ENCODE assay signal across 8 mouse cellular contexts in the genomic region with DNA sequence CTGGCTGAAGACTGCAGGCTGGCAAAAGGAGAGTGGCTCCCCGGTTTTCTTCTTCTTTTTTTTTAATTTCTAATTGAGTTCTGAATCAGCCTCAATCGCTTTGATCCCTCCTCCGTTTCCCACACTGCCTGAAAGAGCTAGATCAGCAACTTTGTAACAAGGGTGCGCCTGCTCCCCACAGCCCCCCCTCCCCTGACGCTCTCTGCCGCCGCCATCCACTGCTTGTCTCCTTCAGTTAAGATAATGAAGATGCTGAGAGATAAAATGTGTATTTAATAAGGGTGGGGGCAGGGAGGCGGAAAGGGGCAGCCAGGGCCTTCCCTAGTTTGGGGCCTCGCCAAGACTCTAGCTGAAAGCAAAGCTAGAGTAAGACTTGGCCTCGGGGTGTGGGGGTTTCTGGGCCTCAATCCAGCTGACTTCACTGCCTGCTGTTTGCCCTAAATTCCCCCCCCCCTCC. TPM values are rescaled to one million over a fixed set of nuclear protein-coding genes. Genes with fewer than 3 reads are reported as not detected.
DNase-seq lines count a peak whose midpoint lies in the region; ATAC-seq lines count a peak whose summit lies in the region.

No protein-coding gene starts in this region.

- no peaks in the 10 kb centered on the region for H3K36me3 ChIP-seq in forebrain, embryonic 11.5 days (ENCODE audit: control insufficient read depth, insufficient read depth, low read length)
- no peaks in the 10 kb centered on the region for H3K36me3 ChIP-seq in intestine, embryonic 16.5 days (ENCODE audit: control insufficient read depth, insufficient read depth, low read length)
- H3K36me3 ChIP-seq in midbrain, embryonic 10.5 days: peaks cover 35% of the 10 kb centered on the region

- peaks cover 39% of the 10 kb centered on the region for H3K4me1 ChIP-seq in forebrain, embryonic 11.5 days (replicated peaks; ENCODE audit: control insufficient read depth, insufficient read depth, low read length)
- H3K4me1 ChIP-seq in intestine, embryonic 16.5 days (ENCODE audit: control insufficient read depth, insufficient read depth, low read length): peaks cover 67% of the 10 kb centered on the region
- H3K4me1 ChIP-seq in midbrain, embryonic 10.5 days: peaks cover 67% of the 10 kb centered on the region

- no peaks in the 10 kb centered on the region for H3K27me3 ChIP-seq in forebrain, embryonic 11.5 days (ENCODE audit: control insufficient read depth, insufficient read depth, low read length)
- no peaks in the 10 kb centered on the region for H3K27me3 ChIP-seq in intestine, embryonic 16.5 days (replicated peaks; ENCODE audit: control insufficient read depth, insufficient read depth, low read length)
- peaks cover 24% of the 10 kb centered on the region for H3K27me3 ChIP-seq in midbrain, embryonic 10.5 days (ENCODE audit: low read depth, poor library complexity, severe bottlenecking)

- peak; percentile 51 for ATAC-seq in CD4-positive, CD25-positive, alpha-beta regulatory T cell, adult 4 months
- ATAC-seq in forebrain, embryonic 11.5 days (replicated peaks; ENCODE audit: low FRiP score): 0 out of 2 replicates have a peak, but pooled peaks have one; percentile 7
- peak; percentile 6; the same call in 1 of the 2 replicates for ATAC-seq in intestine, embryonic 16.5 days
- no peak; the same call in 1 of the 2 replicates for ATAC-seq in megakaryocyte progenitor cell, adult 5-6 weeks (replicated peaks; ENCODE audit: poor library complexity)

- 6% methylated on average over 10 of the region's 10 CpGs for WGBS in forebrain, embryonic 11.5 days
- 9% methylated on average over 10 of the region's 10 CpGs for WGBS in intestine, embryonic 16.5 days
- 7% methylated on average over 10 of the region's 10 CpGs for WGBS in midbrain, embryonic 10.5 days

- H3K9me3 ChIP-seq in forebrain, embryonic 11.5 days (ENCODE audit: control insufficient read depth, low read length): no peaks in the 10 kb centered on the region
- H3K9me3 ChIP-seq in intestine, embryonic 16.5 days (ENCODE audit: control insufficient read depth, low read length): no peaks in the 10 kb centered on the region
- no peaks in the 10 kb centered on the region for H3K9me3 ChIP-seq in midbrain, embryonic 10.5 days (replicated peaks)

- peak overlapping the region; percentile 39 for H3K9ac ChIP-seq in forebrain, embryonic 11.5 days (ENCODE audit: low read length)
- peak overlapping the region; percentile 43; the same call in 1 of the 2 replicates for H3K9ac ChIP-seq in intestine, embryonic 16.5 days (ENCODE audit: low read depth, low read length)

- no peak overlapping the region for H3K4me3 ChIP-seq in forebrain, embryonic 11.5 days (ENCODE audit: low read depth, low read length)
- H3K4me3 ChIP-seq in intestine, embryonic 16.5 days (ENCODE audit: low read length): no peak overlapping the region
- H3K4me3 ChIP-seq in midbrain, embryonic 10.5 days: peak overlapping the region; percentile 38

- H3K27ac ChIP-seq in forebrain, embryonic 11.5 days (ENCODE audit: low read depth, low read length): peak overlapping the region; percentile 57
- H3K27ac ChIP-seq in intestine, embryonic 16.5 days (ENCODE audit: low read length): peak overlapping the region; percentile 89
- H3K27ac ChIP-seq in midbrain, embryonic 10.5 days (replicated peaks): peak overlapping the region; percentile 85

- peak overlapping the region; percentile 18; the same call in 1 of the 2 replicates for H3K4me2 ChIP-seq in forebrain, embryonic 11.5 days (ENCODE audit: low read depth, low read length, severe bottlenecking)
- 0 out of 2 replicates have a peak overlapping the region, but pooled peaks have one; percentile 1 for H3K4me2 ChIP-seq in intestine, embryonic 16.5 days (ENCODE audit: low read depth, low read length)

- DNase-seq in embryo, embryonic 10 days (ENCODE audit: low spot score): peak; percentile 40
- no peak for DNase-seq in embryo, embryonic 9.5 days (ENCODE audit: extremely low spot score)
- DNase-seq in forebrain, embryonic 11.5 days (ENCODE audit: low spot score): no peak
- DNase-seq in midbrain, embryonic 10.5 days (ENCODE audit: low spot score): no peak
- DNase-seq in left cerebral cortex, adult 18-20 months (ENCODE audit: low spot score in 2 of 2): no peak

RNA-seq across cellular contexts. Expression of gene Rara, which starts 2.3 kb away (rescaled TPM):
- 1 to 10 TPM; 8.6 to 8.9 TPM for polyA plus RNA-seq in CD4-positive, CD25-positive, alpha-beta regulatory T cell, adult 4 months (2017; shearing (Covaris generic))
- 23.3 and 25.2 TPM in 2 replicates for polyA plus RNA-seq in forebrain, embryonic 11.5 days (2014; fragmentation: Nextera tagmentation; extraction: Ambion mirVana)
- 28.2 and 31.2 TPM in 2 replicates for polyA plus RNA-seq in intestine, embryonic 16.5 days (2015; fragmentation: Nextera tagmentation; extraction: Ambion mirVana)
- polyA plus RNA-seq in midbrain, embryonic 10.5 days (2016; fragmentation: Nextera tagmentation; extraction: Ambion mirVana): 15.5 and 16.1 TPM in 2 replicates
- 10 to 100 TPM; 14.4 to 14.9 TPM for total RNA-seq in left cerebral cortex, adult 18-20 months (2021)
- 4.4 and 5.9 TPM in 2 replicates for total RNA-seq in megakaryocyte progenitor cell, adult 5-6 weeks (2015)
- total RNA-seq in megakaryocyte progenitor cell, adult 5-6 weeks (2017): 1.6 and 2.2 TPM in 2 replicates

RNA-seq across cellular contexts. Expression of gene Cdc6, which starts 17.7 kb away (rescaled TPM):
- 1 to 10 TPM; 4.1 to 8.5 TPM for polyA plus RNA-seq in CD4-positive, CD25-positive, alpha-beta regulatory T cell, adult 4 months (2017; shearing (Covaris generic))
- polyA plus RNA-seq in forebrain, embryonic 11.5 days (2014; fragmentation: Nextera tagmentation; extraction: Ambion mirVana): 52.8 and 54.7 TPM in 2 replicates
- polyA plus RNA-seq in intestine, embryonic 16.5 days (2015; fragmentation: Nextera tagmentation; extraction: Ambion mirVana): 18.9 and 23.0 TPM in 2 replicates
- 53.3 and 67.8 TPM in 2 replicates for polyA plus RNA-seq in midbrain, embryonic 10.5 days (2016; fragmentation: Nextera tagmentation; extraction: Ambion mirVana)
- under 1 TPM; 0.33 to 0.45 TPM for total RNA-seq in left cerebral cortex, adult 18-20 months (2021)
- 42.6 and 56.1 TPM in 2 replicates for total RNA-seq in megakaryocyte progenitor cell, adult 5-6 weeks (2015)
- 40.7 and 44.1 TPM in 2 replicates for total RNA-seq in megakaryocyte progenitor cell, adult 5-6 weeks (2017)

RNA-seq across cellular contexts. Expression of gene Gjd3, which starts 57.5 kb away (rescaled TPM):
- polyA plus RNA-seq in CD4-positive, CD25-positive, alpha-beta regulatory T cell, adult 4 months (2017; shearing (Covaris generic)): not detected
- 0.23 TPM in 1 of 2 replicates, not detected in the other for polyA plus RNA-seq in forebrain, embryonic 11.5 days (2014; fragmentation: Nextera tagmentation; extraction: Ambion mirVana)
- polyA plus RNA-seq in intestine, embryonic 16.5 days (2015; fragmentation: Nextera tagmentation; extraction: Ambion mirVana): 0.17 TPM in 1 of 2 replicates, not detected in the other
- 0.16 TPM in 1 of 2 replicates, not detected in the other for polyA plus RNA-seq in midbrain, embryonic 10.5 days (2016; fragmentation: Nextera tagmentation; extraction: Ambion mirVana)
- 1 to 10 TPM; 1.8 to 2.0 TPM for total RNA-seq in left cerebral cortex, adult 18-20 months (2021)
- total RNA-seq in megakaryocyte progenitor cell, adult 5-6 weeks (2015): not detected in 2 replicates
- total RNA-seq in megakaryocyte progenitor cell, adult 5-6 weeks (2017): not detected in 2 replicates
